Mouse (Mus musculus) testis, adult 2 months (tissue): ENCODE measurements at regions not wholly inside any gene's neighbourhood (a gene's known extent, or its start where the extent isn't known, plus 50 kb on each side); places are given as distances from the start of the nearest gene placed in this dataset.

Experiments
- CTCF ChIP-seq: fragments of 200-500 bp; IDR thresholded peaks from 2 replicates; pipeline ENCODE4 v1.5.1; 2012; ENCODE audit warnings: low read depth, mild to moderate bottlenecking, inconsistent platforms, low read length, moderate library complexity; ENCODE audit not compliant: control insufficient read depth, insufficient read depth, insufficient replicate concordance
- POLR2A ChIP-seq: fragments of 200-500 bp; IDR thresholded peaks from 2 replicates; pipeline ENCODE4 v1.6.1; 2012; ENCODE audit warnings: low read depth, mild to moderate bottlenecking, inconsistent platforms, low read length, moderate library complexity; ENCODE audit not compliant: control insufficient read depth

GRCm38 (mm10) chr6:143609100-143609499, 442.1 kb downstream of the Etnk1 start:
- TF ChIP-seq CTCF (peak; percentile 41; the same call in 1 of the 2 replicates), POLR2A (no peak)
